Mouse (Mus musculus): Measurements from ENCODE around the gene Fbln1. TPM values are rescaled to one million over a fixed set of nuclear protein-coding genes. Genes with fewer than 3 reads are reported as not detected.

Fbln1 gene
- polyA plus RNA-seq, 1 experiment = 12.4 TPM

DNA sequence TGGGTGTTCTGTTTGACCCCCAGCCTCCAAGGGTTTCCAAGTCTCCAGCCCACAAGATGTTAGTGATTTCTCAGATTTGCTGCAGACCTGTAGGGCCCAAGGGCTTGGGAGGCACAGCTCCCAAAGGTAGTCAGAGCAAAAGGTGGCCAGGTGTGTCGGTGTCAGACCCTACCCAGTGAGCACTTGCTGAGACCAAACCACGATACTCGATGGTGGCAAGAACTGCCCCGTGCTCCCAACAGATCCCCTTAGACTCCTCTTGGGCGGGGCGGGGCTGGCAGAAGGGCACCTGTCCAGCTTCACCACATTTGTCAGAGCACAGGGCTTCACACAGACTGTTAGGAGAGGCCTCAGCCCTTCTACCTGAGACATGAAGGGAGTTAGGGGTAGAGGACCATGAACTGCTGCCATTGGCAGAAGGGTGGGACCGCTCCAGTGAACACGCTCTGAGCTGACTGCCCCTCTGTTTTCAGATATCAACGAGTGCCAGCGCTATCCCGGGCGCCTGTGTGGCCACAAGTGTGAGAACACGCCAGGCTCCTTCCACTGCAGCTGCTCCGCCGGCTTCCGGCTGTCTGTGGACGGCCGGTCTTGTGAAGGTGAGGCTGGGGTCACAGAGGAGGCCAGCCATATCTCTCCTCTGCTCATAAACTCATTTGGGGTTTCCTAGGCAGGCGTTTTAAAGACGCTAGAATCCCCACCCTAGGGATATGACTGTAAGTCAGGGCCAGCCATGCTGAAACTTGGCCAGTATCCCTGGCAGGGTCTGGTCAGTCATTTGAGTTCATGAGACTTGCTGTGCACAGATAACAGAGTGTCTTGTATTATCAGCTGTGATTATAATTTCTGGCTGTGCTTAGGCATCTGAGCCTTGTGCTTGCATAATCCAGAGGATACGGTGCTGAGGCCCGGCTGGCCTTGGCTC lies 33.3 kb downstream of the Fbln1 start:
- H3K4me3 ChIP-seq (ENCODE audit: control insufficient read depth, low read depth, low read length) = no peak overlapping the region
- no peaks in the 10 kb centered on the region for H3K36me3 ChIP-seq (ENCODE audit: control insufficient read depth, insufficient read depth, low read length)
- H3K4me1 ChIP-seq (ENCODE audit: control insufficient read depth, insufficient read depth, low read length) = no peaks in the 10 kb centered on the region; the same call in 1 of the 2 replicates
- no peak overlapping the region for H3K27ac ChIP-seq (ENCODE audit: control insufficient read depth, insufficient read depth, low read depth, low read length)
- TF ChIP-seq CTCF (IDR thresholded peaks at IDR 0.05; ENCODE audit: control insufficient read depth, insufficient read depth, insufficient replicate concordance, low read depth, low read length) (no peak), POLR2A (IDR thresholded peaks at IDR 0.05; ENCODE audit: control insufficient read depth, low read depth, low read length) (no peak)
- H3K27me3 ChIP-seq (ENCODE audit: control insufficient read depth, insufficient read depth, low read length) = no peaks in the 10 kb centered on the region

DNA sequence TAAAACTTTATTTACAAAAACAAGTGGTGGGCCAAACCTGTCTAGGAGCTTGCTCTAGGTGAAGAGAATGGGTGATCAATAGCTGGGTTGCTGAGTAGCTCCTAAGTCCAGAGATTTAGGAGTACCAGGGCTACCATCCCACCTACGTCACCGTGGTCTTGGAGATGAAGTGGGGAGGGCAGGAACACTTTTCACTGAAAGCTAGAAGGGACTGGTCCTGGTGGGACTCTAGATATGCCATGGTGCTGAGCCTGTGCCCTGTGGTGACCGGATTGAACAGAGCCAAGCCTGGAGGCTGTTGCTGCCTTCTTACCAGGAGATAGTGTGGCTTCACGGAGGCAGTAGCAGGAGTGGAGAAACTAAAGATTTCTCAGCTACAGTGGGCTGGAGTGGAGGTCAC lies 34.3 kb downstream of the Fbln1 start:
- Histone ChIP-seq H3K27me3 (ENCODE audit: control insufficient read depth, insufficient read depth, low read length) (no peaks in the 10 kb centered on the region), H3K36me3 (ENCODE audit: control insufficient read depth, insufficient read depth, low read length) (no peaks in the 10 kb centered on the region), H3K4me3 (ENCODE audit: control insufficient read depth, low read depth, low read length) (no peak overlapping the region), H3K4me1 (ENCODE audit: control insufficient read depth, insufficient read depth, low read length) (no peaks in the 10 kb centered on the region; the same call in 1 of the 2 replicates), H3K27ac (ENCODE audit: control insufficient read depth, insufficient read depth, low read depth, low read length) (no peak overlapping the region)
- no peak for TF ChIP-seq POLR2A (IDR thresholded peaks at IDR 0.05; ENCODE audit: control insufficient read depth, low read depth, low read length)

DNA sequence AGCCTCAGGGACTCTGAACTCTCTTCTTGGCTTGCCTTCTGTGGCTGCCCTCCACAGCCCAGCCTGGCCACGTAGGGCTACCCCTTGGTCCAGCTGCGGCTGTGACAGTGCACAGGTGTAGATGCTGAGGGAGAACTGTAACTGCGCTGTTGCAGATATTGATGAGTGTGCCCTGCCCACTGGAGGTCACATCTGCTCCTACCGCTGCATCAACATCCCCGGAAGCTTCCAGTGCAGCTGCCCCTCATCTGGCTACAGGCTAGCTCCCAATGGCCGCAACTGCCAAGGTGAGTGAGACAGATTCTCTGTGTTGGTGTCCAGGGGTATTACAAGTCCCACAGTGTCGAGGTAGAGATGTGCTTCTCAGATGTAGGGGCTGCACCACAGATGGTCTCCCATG lies 36.1 kb downstream of the Fbln1 start:
- no peaks in the 10 kb centered on the region for H3K36me3 ChIP-seq (ENCODE audit: control insufficient read depth, insufficient read depth, low read length)
- TF ChIP-seq CTCF (IDR thresholded peaks at IDR 0.05; ENCODE audit: control insufficient read depth, insufficient read depth, insufficient replicate concordance, low read depth, low read length) = no peak
- TF ChIP-seq POLR2A (IDR thresholded peaks at IDR 0.05; ENCODE audit: control insufficient read depth, low read depth, low read length) = no peak
- H3K27ac ChIP-seq (ENCODE audit: control insufficient read depth, insufficient read depth, low read depth, low read length) = no peak overlapping the region
- no peaks in the 10 kb centered on the region; the same call in 1 of the 2 replicates for H3K4me1 ChIP-seq (ENCODE audit: control insufficient read depth, insufficient read depth, low read length)
- H3K27me3 ChIP-seq (ENCODE audit: control insufficient read depth, insufficient read depth, low read length) = no peaks in the 10 kb centered on the region
- H3K4me3 ChIP-seq (ENCODE audit: control insufficient read depth, low read depth, low read length) = no peak overlapping the region

DNA sequence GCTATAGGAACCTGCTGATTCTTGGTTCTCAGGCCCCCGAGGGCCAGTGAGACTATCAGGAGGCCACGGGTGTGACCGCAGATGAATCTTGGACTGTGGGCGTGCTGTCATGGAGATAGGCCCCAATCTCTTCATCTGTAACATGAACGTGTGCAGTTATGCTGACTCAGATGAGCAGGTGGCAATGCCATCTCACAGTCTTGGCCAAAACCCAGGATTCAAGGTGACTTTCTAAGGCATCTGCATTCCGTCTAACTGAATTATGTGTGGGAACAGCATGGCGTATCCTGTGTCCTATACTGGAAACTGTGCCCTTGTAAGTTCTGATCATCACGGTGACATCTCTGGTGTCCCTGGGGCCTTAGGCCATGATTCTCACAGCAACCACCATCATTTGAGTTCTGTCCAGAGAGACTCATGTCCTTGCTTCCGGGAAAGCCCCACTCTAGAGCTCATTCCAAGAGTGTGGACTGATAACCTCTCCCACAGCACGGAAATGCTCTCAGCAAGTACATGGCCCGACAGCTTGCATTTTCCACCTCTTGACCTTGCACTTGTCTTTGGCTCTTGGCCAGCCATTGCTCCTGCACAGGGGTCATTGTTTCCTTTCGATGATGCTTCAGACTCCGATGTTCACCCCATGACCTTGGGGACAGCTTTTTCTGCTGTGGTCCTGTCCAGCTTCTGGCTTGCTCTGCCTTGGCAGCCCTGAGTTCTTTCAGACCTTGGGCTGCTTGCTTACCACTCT lies 38.8 kb downstream of the Fbln1 start:
- TF ChIP-seq POLR2A (IDR thresholded peaks at IDR 0.05; ENCODE audit: control insufficient read depth, low read depth, low read length) (no peak), CTCF (IDR thresholded peaks at IDR 0.05; ENCODE audit: control insufficient read depth, insufficient read depth, insufficient replicate concordance, low read depth, low read length) (no peak)
- H3K4me3 ChIP-seq (ENCODE audit: control insufficient read depth, low read depth, low read length) = no peak overlapping the region
- no peaks in the 10 kb centered on the region for H3K4me1 ChIP-seq (ENCODE audit: control insufficient read depth, insufficient read depth, low read length)
- H3K27me3 ChIP-seq (ENCODE audit: control insufficient read depth, insufficient read depth, low read length) = no peaks in the 10 kb centered on the region
- H3K36me3 ChIP-seq (ENCODE audit: control insufficient read depth, insufficient read depth, low read length) = no peaks in the 10 kb centered on the region
- H3K27ac ChIP-seq (ENCODE audit: control insufficient read depth, insufficient read depth, low read depth, low read length) = no peak overlapping the region

GRCm38 (mm10) chr15:85245241-85246010 lies 39.7 kb downstream of the Fbln1 start:
- Histone ChIP-seq H3K27me3 (ENCODE audit: control insufficient read depth, insufficient read depth, low read length) (no peaks in the 10 kb centered on the region), H3K4me3 (ENCODE audit: control insufficient read depth, low read depth, low read length) (no peak overlapping the region), H3K4me1 (ENCODE audit: control insufficient read depth, insufficient read depth, low read length) (no peaks in the 10 kb centered on the region), H3K36me3 (ENCODE audit: control insufficient read depth, insufficient read depth, low read length) (no peaks in the 10 kb centered on the region), H3K27ac (ENCODE audit: control insufficient read depth, insufficient read depth, low read depth, low read length) (no peak overlapping the region)
- TF ChIP-seq CTCF (IDR thresholded peaks at IDR 0.05; ENCODE audit: control insufficient read depth, insufficient read depth, insufficient replicate concordance, low read depth, low read length) = no peak

DNA sequence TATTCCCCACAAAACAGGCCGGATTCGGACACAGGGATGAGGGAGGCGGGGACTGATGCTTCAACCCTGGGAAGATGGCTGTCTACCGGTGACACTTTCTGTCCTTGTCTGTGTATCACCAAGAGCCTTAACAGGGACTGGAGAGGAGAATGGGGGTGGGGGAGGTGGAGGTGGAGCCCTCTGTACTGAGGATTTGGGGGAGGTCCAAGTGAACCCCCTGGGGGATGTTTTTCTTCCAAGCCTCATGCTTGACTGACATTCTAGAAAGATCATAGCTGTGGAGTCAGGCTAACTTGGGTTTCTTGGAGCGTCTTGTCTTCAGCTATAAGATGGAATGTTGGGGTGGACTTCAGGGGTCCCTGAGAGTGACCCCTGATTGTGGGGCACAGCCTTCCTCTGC lies 40.3 kb downstream of the Fbln1 start:
- TF ChIP-seq CTCF (IDR thresholded peaks at IDR 0.05; ENCODE audit: control insufficient read depth, insufficient read depth, insufficient replicate concordance, low read depth, low read length) = no peak
- no peak for TF ChIP-seq POLR2A (IDR thresholded peaks at IDR 0.05; ENCODE audit: control insufficient read depth, low read depth, low read length)
- Histone ChIP-seq H3K36me3 (ENCODE audit: control insufficient read depth, insufficient read depth, low read length) (no peaks in the 10 kb centered on the region), H3K4me1 (ENCODE audit: control insufficient read depth, insufficient read depth, low read length) (no peaks in the 10 kb centered on the region), H3K27ac (ENCODE audit: control insufficient read depth, insufficient read depth, low read depth, low read length) (no peak overlapping the region), H3K27me3 (ENCODE audit: control insufficient read depth, insufficient read depth, low read length) (no peaks in the 10 kb centered on the region), H3K4me3 (ENCODE audit: control insufficient read depth, low read depth, low read length) (no peak overlapping the region)

DNA sequence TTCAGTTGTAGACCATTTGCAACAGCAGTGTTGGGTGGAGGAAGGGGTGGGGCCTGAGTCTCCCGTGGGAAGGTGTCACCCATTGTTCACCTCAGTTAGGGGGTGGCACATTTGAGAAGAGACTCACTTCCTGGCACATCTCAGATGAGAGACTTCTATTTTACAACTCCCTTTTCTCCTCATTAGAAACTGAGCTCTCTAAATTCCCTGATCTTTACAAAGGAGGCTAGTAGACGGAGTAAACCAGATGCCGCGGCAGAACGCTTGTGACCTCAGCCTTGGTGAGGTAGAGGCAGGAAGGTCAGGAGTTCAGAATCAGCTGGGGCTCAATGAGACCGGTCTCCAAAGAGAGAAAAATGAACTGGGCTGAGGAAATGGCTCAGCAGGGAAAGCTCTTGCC lies 41.2 kb downstream of the Fbln1 start:
- TF ChIP-seq CTCF (IDR thresholded peaks at IDR 0.05; ENCODE audit: control insufficient read depth, insufficient read depth, insufficient replicate concordance, low read depth, low read length) (no peak), POLR2A (IDR thresholded peaks at IDR 0.05; ENCODE audit: control insufficient read depth, low read depth, low read length) (no peak)
- H3K27ac ChIP-seq (ENCODE audit: control insufficient read depth, insufficient read depth, low read depth, low read length) = no peak overlapping the region
- H3K4me1 ChIP-seq (ENCODE audit: control insufficient read depth, insufficient read depth, low read length) = no peaks in the 10 kb centered on the region
- H3K27me3 ChIP-seq (ENCODE audit: control insufficient read depth, insufficient read depth, low read length) = no peaks in the 10 kb centered on the region
- no peaks in the 10 kb centered on the region for H3K36me3 ChIP-seq (ENCODE audit: control insufficient read depth, insufficient read depth, low read length)
- H3K4me3 ChIP-seq (ENCODE audit: control insufficient read depth, low read depth, low read length) = no peak overlapping the region

Measured in testis, adult 2 months (tissue).